16 mouse cellular contexts compared by ENCODE assay signal in the genomic region with DNA sequence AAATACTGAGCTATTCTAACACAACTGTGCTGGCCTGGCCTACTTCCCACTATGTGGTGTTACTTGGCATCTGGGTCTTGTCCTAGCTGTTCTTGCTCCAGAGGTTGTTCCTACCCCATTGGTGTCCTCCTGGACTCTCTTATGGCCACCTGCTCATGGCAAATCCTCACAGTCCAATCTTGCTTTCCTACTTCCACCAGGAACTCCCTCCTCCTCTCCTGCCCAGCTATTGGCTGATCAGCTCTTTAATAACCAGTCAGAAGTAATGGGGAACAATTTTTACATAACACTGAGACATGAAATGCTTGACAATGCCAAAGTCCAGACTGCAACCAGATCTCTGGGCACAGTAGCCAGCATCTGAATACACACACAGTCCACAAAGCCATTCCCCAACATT. TPM values are rescaled to one million over a fixed set of nuclear protein-coding genes. Genes with fewer than 3 reads are reported as not detected.
A peak's percentile ranks its signal among the peaks of the same experiment; 100 is the strongest.
DNase-seq lines count a peak whose midpoint lies in the region; TF ChIP-seq lines count a peak whose summit lies in the region.
"Had no signal": no experiment of that assay in that cellular context is flagged by ENCODE, and none has a peak within 500 bp of the region (broad histone marks: within the 10 kb centered on the region; RNA-seq: fewer than 3 reads in every experiment).

No protein-coding gene starts in this region.

- H3K4me1 ChIP-seq in liver, adult 2 months (ENCODE audit: control insufficient read depth, insufficient read depth, low read length) = 0 out of 2 replicates have a peak, but pooled peaks cover 2% of the 10 kb centered on the region

- DNase-seq in adrenal gland, postnatal 14 days = peak; percentile 11
- no peak for DNase-seq in adrenal gland, adult 8-10 months
- peak; percentile 94 for DNase-seq in liver, adult 2 months (ENCODE audit: extremely low read depth, low read depth, low spot score)
- DNase-seq in liver = no peak
- DNase-seq: adrenal gland, adult 2 months; adrenal gland, postnatal 10 days; adrenal gland, postnatal 25 days; adrenal gland, postnatal 36 days; B cell, adult 2 months; cerebellum, adult 11 months; cerebellum, adult 11-12 months; cerebellum, adult 18-20 months; cerebellum, adult 2 months; cerebellum, adult 8-10 months had no signal

- no peaks in the 10 kb centered on the region for H3K27me3 ChIP-seq in liver, adult 2 months (ENCODE audit: control insufficient read depth, insufficient read depth, low read length)
- H3K27me3 ChIP-seq: Patski had no signal

- no peaks in the 10 kb centered on the region for H3K79me2 ChIP-seq in liver, adult 2 months (ENCODE audit: control insufficient read depth, insufficient read depth, low read length)

- no peak overlapping the region for H3K4me3 ChIP-seq in liver, adult 2 months (ENCODE audit: insufficient read depth, low read depth, low read length)

- TF ChIP-seq CTCF in liver, adult 2 months (IDR thresholded peaks at IDR 0.05; ENCODE audit: low read depth, low read length) = no peak

- no peak overlapping the region for H3K9ac ChIP-seq in liver, adult 2 months (ENCODE audit: low read depth, low read length)

- H3K36me3 ChIP-seq in liver, adult 2 months (ENCODE audit: control insufficient read depth, insufficient read depth, low read length) = no peaks in the 10 kb centered on the region
- H3K36me3 ChIP-seq: G1E had no signal

- no peak for TF ChIP-seq POLR2A in liver, adult 2 months (IDR thresholded peaks at IDR 0.05; ENCODE audit: extremely low read depth, insufficient read depth, low read length)

- peak overlapping the region; percentile 24; the same call in 1 of the 2 replicates for H3K27ac ChIP-seq in liver, adult 2 months (replicated peaks; ENCODE audit: insufficient read depth, low read depth, low read length)

RNA-seq across cellular contexts. Expression of gene Dph5, which starts 52.3 kb away (rescaled TPM):
- total RNA-seq in adrenal gland, postnatal 14 days (2021) = 20.6 and 28.9 TPM in 2 replicates
- total RNA-seq in adrenal gland, adult 8-10 months (2022) = 10 to 100 TPM; 19.4 to 27.2 (median 21.3) TPM
- 7.7 and 9.3 TPM in 2 replicates for total RNA-seq in liver, adult 2 months (2014; rRNA removed)
- polyA plus RNA-seq in liver, adult 2 months (2012; rRNA removed) = 3.4 and 3.8 TPM in 2 replicates

Comparison
In these comparisons a context has a peak if more than half of its experiments do, and no peak if none do; other contexts are left out.
1. DNase-seq: peak in adrenal gland, postnatal 14 days (single experiment) and liver, adult 2 months (single experiment); none in adrenal gland, adult 8-10 months (single experiment) and liver (single experiment).